Mouse (Mus musculus): ENCODE results near the gene Dnmt3a. TPM values are rescaled to one million over a fixed set of nuclear protein-coding genes. Genes with fewer than 3 reads are reported as not detected.
"Not testable (repeated sequence)": the region's sequence is repeated elsewhere in the genome, so short reads cannot be mapped to it uniquely, and the experiment has no call there.

Dnmt3a gene
- total RNA-seq, 2 experiments from 2014 or later, result 105 to 121 TPM

- intact Hi-C loops (cut with DNase I), result no loop called here
- DNase-seq, result no peak
Observed at GRCm38 (mm10) chr12:3898811-3899210, 93.0 kb downstream of the Dnmt3a start.

DNA sequence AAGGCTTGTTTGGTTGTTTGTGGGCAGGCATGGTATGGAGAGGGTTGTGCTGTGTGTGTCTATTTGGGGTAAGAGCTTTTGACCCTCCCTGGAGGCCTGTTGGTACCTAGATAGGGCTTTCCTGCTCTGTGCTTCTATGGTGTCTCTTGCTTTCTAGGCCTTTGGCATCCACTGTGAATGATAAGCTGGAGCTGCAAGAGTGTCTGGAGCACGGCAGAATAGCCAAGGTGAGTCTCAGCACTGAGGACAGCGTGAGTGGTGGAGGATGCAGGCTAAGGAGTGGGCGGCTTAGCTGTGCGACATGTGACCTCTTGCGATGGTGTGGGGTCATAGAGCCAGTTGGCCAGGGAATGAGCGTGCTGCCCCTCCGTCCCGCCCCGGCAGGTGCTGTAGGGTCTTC is 99.6 kb downstream of the Dnmt3a start:
- intact Hi-C loops (cut with DNase I), result no loop called here

GRCm38 (mm10) chr12:3906308-3906707 is 100.5 kb downstream of the Dnmt3a start:
- intact Hi-C loops (cut with DNase I), result no loop called here
- no peak for DNase-seq

More for the DNA sequence above, 99.6 kb downstream of the Dnmt3a start:
- DNase-seq, result no peak

- intact Hi-C loops (cut with DNase I), result no loop called here
- no peak for DNase-seq
Observed at GRCm38 (mm10) chr12:3907008-3907407, 101.2 kb downstream of the Dnmt3a start.

DNA sequence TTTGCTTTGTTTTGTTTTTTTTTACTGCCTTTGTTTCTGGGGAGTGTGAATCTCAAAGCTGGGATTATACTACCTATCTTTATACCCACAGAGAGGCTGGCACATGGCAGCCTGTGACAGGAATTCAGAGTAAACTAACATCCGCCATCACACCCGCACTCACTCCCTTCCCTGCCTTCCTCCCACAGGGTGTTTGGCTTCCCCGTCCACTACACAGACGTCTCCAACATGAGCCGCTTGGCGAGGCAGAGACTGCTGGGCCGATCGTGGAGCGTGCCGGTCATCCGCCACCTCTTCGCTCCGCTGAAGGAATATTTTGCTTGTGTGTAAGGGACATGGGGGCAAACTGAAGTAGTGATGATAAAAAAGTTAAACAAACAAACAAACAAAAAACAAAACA is 101.6 kb downstream of the Dnmt3a start:
- no peak for DNase-seq
- intact Hi-C loops (cut with DNase I), result no loop called here

DNA sequence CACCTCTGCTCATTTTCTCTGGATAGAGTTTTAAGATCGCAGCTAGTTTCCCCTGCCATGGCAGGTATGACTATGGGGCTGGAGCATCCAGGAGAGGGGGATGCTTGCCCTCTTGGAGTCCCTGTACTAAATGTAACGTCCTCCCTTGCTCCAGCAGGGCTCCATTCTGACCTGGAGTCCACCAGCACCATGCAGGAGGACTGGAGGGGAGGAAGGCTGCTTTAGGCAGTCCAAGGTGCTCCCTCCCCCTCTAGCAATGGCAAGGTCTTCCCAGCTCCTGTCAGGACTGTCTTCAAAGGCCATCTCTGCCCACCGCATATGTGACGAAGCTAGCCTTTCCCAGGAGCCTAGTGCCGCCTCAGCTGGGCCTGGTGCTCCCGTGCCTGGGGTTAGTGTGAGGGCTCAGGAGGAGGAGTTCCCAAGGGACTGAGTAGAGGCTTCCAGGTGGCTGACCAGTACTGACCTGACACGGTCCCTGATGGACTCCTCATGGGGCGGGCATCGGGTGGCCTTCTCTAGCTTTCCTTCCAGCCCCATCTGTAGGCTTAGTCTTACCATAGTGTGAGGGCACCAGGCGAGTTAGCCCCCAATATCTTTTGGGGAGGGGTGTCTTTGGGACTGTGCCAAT is 104.8 kb downstream of the Dnmt3a start:
- no peak for DNase-seq

DNA sequence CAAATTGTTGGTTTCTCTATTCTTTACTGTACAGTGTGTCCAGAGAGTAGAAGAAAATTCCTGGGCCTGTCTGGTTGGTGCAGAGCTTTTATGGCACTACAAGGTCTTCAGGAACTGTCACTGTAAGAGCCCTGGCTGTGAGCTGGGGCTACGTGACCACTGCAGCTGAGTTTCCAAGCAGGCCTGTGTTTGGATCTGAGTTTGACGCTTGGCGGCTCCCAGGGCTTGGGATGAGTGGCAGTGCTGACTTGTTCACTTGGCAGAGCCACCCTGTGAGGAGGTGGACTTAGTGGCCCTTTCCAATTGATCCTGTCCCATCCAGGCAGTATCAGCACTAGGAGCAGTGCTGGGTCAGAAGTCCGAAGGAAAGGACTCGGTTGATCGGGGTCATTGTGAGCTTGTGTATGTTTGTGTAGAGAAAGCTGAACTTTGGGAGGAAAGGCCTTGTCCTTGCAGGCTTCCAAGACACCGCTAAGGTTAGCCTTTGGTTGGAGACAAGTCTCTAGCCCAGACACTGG is 106.1 kb downstream of the Dnmt3a start:
- intact Hi-C loops (cut with DNase I), result no loop called here
- DNase-seq, result no peak

More for the DNA sequence above, 104.8 kb downstream of the Dnmt3a start:
- intact Hi-C loops (cut with DNase I), result no loop called here

DNA sequence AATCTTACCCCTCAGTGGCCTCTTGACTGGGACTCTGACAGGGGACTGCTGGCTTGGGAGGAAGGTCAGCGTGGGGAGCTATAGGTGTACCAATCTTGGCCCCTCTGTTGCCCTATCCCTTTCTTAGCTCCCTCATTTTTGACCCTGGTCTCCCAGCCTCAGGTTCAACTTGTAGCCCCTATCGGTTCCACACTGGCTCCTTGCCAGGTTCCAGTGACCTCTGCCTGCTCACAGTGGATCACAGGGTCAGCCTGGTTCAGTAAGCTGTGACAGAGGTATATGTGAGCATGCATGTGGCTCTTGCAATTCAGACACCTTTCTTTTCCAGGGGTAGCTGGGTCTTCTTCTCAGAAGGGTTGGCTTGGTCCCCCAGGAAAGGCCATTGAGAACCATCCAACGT is 110.0 kb downstream of the Dnmt3a start:
- intact Hi-C loops (cut with DNase I), result no loop called here
- no peak for DNase-seq

DNA sequence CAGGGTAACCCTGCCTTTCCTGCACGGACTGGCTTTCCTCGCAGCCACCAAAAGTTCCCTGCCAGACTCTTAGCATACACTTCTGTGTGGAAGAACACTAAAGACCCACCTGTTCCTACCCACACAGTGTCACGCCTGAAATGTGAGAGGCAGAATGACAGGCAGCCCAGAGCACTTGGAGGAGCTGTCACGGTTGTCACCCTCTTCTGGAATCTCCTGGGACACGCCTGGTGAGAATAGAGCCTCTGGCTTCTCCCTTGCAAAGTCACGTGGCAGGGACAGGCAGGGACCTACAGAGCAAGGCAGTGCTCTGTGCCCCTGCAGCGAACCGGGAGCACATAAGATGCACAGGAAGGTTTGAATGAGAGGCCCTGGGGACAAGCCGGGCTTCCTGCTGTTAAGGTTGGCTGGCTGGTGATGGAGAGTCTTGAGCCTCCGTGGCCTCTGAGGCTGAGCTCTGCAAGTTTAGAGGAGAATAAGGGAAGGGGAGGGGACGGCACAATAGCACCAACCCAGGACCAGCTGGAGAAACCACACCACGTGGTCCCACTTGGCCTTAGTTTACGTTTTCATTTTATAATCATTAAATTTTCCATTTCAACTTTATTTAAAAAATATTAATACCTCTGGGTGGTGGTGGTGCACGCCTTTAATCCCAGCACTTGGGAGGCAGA is 112.0 kb downstream of the Dnmt3a start:
- DNase-seq, result no peak
- intact Hi-C loops (cut with DNase I), result no loop called here

- no peak for DNase-seq
- intact Hi-C loops (cut with DNase I), result no loop called here
Observed at GRCm38 (mm10) chr12:3918577-3918976, 112.8 kb downstream of the Dnmt3a start.

DNA sequence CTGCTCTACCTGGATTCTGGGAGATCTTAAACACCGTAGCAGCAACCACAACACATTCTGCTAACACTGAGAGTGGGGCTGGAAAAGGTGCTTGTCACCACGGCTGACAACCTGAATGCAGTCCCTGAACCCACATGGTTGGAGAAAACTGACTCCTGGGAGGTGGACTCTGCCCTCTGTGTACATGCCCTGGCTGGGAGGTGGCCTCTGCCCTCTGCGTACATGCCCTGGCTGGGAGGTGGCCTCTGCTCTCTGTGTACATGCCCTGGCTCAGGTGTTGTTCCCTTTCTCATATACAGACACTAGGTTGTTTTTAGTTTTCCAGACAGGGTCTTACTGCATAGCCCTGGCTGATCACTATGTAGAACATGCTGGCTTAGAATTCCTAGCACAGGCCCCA is 113.6 kb downstream of the Dnmt3a start:
- DNase-seq, result no peak
- intact Hi-C loops (cut with DNase I), result no loop called here

- DNase-seq, result peak; percentile 69 to 82
- intact Hi-C loops (cut with DNase I), result loop anchor here (1.0 to 10.0 kb wide), 4 partner anchors 154 to 622 kb away; no protein-coding TSS in a partner anchor
Observed at GRCm38 (mm10) chr12:3926127-3926526, 120.3 kb downstream of the Dnmt3a start.

GRCm38 (mm10) chr12:3928841-3929240 is 123.0 kb downstream of the Dnmt3a start:
- intact Hi-C loops (cut with DNase I), result loop anchor here (2.0 to 10.0 kb wide), 3 partner anchors 52 to 278 kb away; no protein-coding TSS in a partner anchor
- DNase-seq, result peak; percentile 42 to 55

GRCm38 (mm10) chr12:3930090-3930865 is 124.5 kb downstream of the Dnmt3a start:
- intact Hi-C loops (cut with DNase I); DNase-seq: not testable (repeated sequence)

DNA sequence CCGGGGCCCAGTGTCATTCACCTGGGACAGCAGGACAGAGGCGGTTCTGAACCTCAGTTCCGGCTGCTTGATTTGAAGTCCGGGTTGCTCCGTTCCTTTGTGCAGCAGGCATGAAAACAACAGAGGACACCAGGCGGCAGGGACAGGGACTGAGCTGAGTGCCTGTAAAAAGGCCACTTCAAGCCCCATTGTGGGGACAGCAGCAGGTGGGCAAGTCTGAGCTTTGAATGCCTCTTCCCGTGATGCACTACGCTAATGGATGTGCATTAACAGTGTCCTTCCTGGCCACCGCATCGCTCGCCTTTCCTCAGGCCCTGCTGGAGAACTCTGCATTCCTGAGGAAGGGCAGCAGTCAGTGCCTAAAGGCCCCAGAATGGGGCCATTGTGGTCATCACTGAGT is 136.2 kb downstream of the Dnmt3a start:
- intact Hi-C loops (cut with DNase I), result no loop called here
- DNase-seq, result no peak

GRCm38 (mm10) chr12:3944454-3945073 is 138.8 kb downstream of the Dnmt3a start:
- no peak for DNase-seq
- intact Hi-C loops (cut with DNase I), result no loop called here

DNA sequence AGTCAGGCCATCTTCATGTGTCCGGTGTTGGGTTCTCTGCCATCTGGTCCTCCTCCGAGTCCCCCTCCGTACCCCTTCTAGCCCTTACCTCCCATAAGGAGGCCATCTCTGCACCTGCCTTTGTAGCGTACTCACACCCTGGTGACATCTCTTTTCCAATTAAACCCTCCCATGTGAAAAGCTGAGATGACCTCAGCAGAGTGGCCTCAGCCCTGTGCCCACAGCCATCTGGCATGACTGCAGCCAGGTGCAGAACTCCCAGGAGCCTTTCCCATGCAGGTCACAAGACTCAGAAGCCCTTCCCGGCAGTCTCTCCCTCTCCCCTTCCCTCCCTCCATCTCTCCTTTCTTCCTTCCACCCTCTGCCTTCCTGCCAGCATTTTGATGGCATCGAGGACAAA is 141.7 kb downstream of the Dnmt3a start:
- no peak for DNase-seq
- intact Hi-C loops (cut with DNase I), result no loop called here

GRCm38 (mm10) chr12:3954651-3955050 is 148.8 kb downstream of the Dnmt3a start, which contains the start of gene Pomc:
Gene Pomc, plus strand, starts transcription at chr12:3954951.
- intact Hi-C loops (cut with DNase I), result no loop called here
- DNase-seq, result no peak

DNA sequence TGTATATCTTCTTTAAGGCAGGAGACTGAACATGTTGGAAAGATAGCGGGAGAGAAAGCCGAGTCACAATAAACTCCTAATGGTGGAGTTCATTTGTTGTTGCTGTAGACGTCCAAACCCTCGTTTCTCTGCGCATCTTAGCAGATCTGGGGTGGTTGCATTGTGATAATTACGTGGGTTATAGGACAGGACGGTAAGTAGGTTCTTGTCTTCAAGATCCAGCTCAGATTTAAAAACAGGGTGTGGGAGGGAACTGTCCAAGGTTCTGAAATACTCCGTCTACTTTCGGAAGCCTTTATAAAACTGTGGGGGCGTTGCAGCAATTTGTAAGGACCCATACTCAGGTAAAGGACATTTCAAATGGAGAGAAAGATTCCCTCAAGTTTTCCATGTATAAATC is 149.6 kb downstream of the Dnmt3a start:
- peak; percentile 18 to 40 for DNase-seq
- intact Hi-C loops (cut with DNase I), result no loop called here

DNA sequence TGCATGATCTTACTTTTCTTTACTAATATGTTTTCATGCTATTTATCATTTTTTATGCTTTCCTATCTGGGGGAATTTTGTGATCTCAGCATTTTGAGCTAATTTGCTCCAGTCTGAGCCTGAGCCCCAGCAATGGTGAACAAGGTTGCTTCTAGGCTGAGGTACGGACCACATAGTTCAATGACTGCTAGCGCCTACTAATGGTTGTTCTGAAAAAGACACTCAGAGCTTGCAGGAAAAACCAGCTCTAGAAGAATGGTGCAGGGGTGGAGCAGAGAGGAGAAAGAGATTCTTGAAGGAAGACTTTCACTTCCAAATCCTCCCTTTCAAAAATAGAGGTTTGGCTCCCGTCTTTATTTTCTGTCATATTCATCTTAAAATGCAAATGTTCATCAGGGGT is 150.5 kb downstream of the Dnmt3a start:
- intact Hi-C loops (cut with DNase I), result no loop called here
- no peak for DNase-seq

All from heart, postnatal 10 days (tissue).